Mouse (Mus musculus) G1E (cell line): ENCODE measurements at regions not wholly inside any gene's neighbourhood (a gene's known extent, or its start where the extent isn't known, plus 50 kb on each side); places are given as distances from the start of the nearest gene placed in this dataset.

Experiments
- ATAC-seq: 2 replicates; pipeline ENCODE4 v1.8.0; 2016; ENCODE audit warnings: mild to moderate bottlenecking; ENCODE audit not compliant: insufficient number of reproducible peaks, poor library complexity, low FRiP score, severe bottlenecking; ENCODE audit errors: extremely low read depth
- DNase-seq: peaks from one replicate; pipeline ENCODE4 v3.0.0; 2012; ENCODE audit warnings: low spot score
- H3K27me3 ChIP-seq: 2 replicates; pipeline ENCODE4 v1.6.1; 2012; ENCODE audit warnings: mild to moderate bottlenecking, low read length, inconsistent platforms; ENCODE audit not compliant: insufficient read depth
- H3K36me3 ChIP-seq: replicated peaks from 2 replicates; pipeline ENCODE3; 2012; ENCODE audit warnings: mild to moderate bottlenecking, inconsistent platforms
- H3K4me1 ChIP-seq: 2 replicates; pipeline ENCODE4 v1.6.1; 2012; ENCODE audit warnings: low read depth, low read length, inconsistent platforms, mixed read lengths; ENCODE audit not compliant: insufficient read depth
- H3K4me3 ChIP-seq: 2 replicates; pipeline ENCODE4 v1.5.1; 2012; ENCODE audit warnings: low read depth, mild to moderate bottlenecking, inconsistent platforms, low read length, moderate library complexity, mixed read lengths
- H3K9me3 ChIP-seq: replicated peaks from 2 replicates; pipeline ENCODE4 v1.6.1; 2012; ENCODE audit warnings: inconsistent platforms
- CTCF ChIP-seq: IDR thresholded peaks from 2 replicates; pipeline ENCODE4 v1.5.1; 2012; ENCODE audit warnings: low read depth, low read length, inconsistent platforms, mixed read lengths
- GATA1 ChIP-seq: IDR thresholded peaks from 2 replicates; pipeline ENCODE4 v1.6.1; 2012; ENCODE audit warnings: borderline replicate concordance, low read length, inconsistent platforms, mixed read lengths
- GATA2 ChIP-seq: IDR thresholded peaks from 2 replicates; pipeline ENCODE4 v1.6.1; 2012; ENCODE audit warnings: low read depth, low read length, inconsistent platforms, borderline replicate concordance
- POLR2AphosphoS5 ChIP-seq: IDR thresholded peaks from 2 replicates; pipeline ENCODE4 v1.6.1; 2012; ENCODE audit warnings: low read depth, low read length, inconsistent platforms; ENCODE audit not compliant: insufficient replicate concordance
- TAL1 ChIP-seq: conservative IDR thresholded peaks from 2 replicates; pipeline ENCODE4 v1.6.1; 2012; ENCODE audit warnings: low read depth, low read length, inconsistent platforms, mixed read lengths

DNA sequence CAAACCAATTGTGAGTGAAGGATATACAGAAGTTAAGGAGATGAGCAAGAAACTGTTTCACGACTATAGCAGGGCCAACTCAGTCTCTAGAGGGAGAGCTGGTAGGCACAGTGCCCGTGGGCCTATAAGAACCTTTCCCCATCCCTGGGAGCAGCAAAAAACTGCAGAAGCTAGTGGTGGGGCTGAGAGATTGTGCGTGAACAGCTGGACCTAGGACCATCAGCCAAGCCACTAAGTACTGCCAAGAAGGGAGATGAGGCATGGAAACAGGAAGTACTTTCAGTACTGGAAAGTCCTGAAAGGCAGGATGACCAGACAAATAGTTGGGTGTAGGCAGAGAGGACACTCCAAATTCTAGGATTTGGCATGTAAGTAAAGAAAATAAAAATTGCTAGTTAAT lies 248.9 kb downstream of the Insc start:
- ATAC-seq (no peak), DNase-seq (no peak)

DNA sequence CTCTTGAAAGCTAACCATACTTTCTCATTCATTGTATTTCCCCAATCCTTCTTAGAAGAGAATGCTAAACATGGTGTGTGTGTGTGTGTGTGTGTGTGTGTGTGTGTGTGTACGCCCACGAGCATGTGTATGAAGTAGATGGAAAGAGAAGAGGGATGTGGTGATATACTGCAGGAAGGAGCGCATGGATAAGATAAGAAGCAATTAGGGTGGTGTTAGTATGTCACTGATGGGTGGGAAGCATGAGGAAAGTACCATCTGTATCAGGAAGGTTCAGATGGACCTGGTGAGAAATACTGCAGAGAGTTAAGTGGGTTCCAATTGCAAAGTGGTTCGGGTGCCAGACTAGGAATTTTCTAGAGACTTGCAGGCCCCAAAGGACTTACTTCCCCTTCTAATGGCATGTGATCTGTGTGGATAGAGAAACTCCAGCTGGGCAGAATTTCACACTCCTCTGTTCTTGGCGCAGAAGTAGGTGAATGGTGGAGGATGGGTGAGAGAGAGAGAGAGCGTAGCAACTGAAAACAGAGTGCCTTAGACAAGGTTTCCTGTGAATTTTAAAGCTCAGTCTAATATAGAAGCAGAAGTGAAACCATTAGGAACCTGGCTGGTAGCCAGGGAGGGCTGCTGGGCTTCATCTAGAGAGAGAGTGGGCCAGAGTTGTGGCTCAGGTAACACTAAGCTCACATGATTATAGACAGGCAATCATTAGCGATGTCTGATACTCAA lies 257.5 kb downstream of the Insc start:
- Histone ChIP-seq H3K27me3 (no peaks in the 10 kb centered on the region), H3K4me3 (no peak overlapping the region), H3K4me1 (no peaks in the 10 kb centered on the region), H3K9me3 (no peaks in the 10 kb centered on the region), H3K36me3 (no peaks in the 10 kb centered on the region)
- ATAC-seq (no peak), DNase-seq (no peak)
- TF ChIP-seq GATA2: no peak
- no peak for TF ChIP-seq GATA1
- no peak for TF ChIP-seq POLR2AphosphoS5
- TF ChIP-seq TAL1: no peak
- TF ChIP-seq CTCF: no peak

More for the DNA sequence above, 248.9 kb downstream of the Insc start:
- Histone ChIP-seq H3K9me3 (no peaks in the 10 kb centered on the region), H3K4me3 (no peak overlapping the region), H3K27me3 (no peaks in the 10 kb centered on the region), H3K4me1 (no peaks in the 10 kb centered on the region), H3K36me3 (no peaks in the 10 kb centered on the region)
- no peak for TF ChIP-seq GATA2
- TF ChIP-seq CTCF: no peak

DNA sequence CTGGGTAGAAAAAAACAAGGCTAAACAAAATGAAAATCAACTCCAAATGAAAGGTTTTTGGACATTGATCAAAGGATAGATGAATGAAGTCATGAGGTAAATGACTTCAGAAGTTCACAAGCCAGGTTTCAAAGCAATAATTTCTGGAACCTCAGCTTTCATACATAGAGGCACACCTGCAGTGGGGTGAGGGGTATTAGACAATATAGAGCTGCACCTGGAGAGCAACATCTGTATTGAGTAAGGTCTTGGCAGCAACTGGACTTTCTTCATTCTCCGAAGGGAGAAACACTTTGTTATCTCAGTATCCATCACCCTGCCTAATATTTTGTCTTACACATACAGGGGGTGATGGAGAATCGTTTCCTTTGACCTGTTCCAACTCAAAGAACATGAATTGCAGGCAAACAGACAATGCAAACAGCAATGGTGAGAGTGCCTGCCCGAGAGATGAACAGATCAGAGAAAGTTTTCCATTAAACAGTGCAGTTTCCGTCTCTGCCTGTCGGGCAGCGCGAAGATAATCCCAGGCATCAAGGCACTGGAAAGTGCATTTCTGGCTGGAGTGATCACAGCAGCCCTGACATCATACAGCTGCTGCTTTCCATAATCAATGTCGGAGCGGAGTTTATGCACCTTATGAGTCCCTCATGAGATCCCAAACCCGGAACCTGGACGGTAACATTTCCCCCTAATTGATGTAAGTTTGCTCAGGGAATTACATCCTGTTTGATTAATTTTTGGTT lies 270.9 kb downstream of the Insc start:
- Histone ChIP-seq H3K36me3 (no peaks in the 10 kb centered on the region), H3K4me1 (no peaks in the 10 kb centered on the region), H3K4me3 (no peak overlapping the region), H3K27me3 (0 out of 2 replicates have a peak, but pooled peaks cover 3% of the 10 kb centered on the region), H3K9me3 (0 out of 2 replicates have a peak, but pooled peaks cover 2% of the 10 kb centered on the region)
- no peak for DNase-seq
- ATAC-seq: no peak
- TF ChIP-seq CTCF (no peak), GATA2 (no peak), POLR2AphosphoS5 (no peak), GATA1 (no peak), TAL1 (no peak)

DNA sequence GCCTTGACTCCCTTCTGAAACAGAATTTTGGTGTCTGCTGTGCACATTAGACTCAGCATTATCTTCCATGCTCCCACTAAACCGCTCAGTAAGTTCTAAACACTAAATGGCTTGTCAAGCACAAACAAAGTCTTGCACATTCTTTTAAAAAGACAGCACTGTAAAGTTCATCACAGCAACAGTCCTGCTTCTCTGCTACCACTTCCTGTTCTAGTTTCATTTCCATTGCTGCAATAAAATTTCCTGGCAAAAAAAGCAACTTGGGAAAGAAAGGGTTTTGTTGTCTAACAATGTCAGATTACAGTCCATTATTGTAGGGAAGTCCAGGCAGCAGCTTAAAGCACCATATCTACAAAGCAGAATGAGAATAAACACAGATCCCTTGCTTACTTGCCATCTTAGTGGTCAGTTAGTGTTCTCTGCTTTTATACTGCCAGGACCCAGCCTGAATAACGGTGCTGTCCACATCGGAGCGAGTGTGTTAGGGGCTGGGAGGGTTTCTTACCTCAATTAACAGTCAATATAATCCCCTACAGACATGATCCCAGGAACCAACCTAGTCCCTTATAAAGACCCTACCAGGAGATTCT lies 276.0 kb downstream of the Insc start:
- Histone ChIP-seq H3K27me3 (no peaks in the 10 kb centered on the region), H3K9me3 (no peaks in the 10 kb centered on the region), H3K36me3 (no peaks in the 10 kb centered on the region), H3K4me1 (no peaks in the 10 kb centered on the region), H3K4me3 (no peak overlapping the region)
- TF ChIP-seq GATA1 (no peak), TAL1 (no peak), GATA2 (no peak), CTCF (no peak), POLR2AphosphoS5 (no peak)
- ATAC-seq: no peak
- no peak for DNase-seq

DNA sequence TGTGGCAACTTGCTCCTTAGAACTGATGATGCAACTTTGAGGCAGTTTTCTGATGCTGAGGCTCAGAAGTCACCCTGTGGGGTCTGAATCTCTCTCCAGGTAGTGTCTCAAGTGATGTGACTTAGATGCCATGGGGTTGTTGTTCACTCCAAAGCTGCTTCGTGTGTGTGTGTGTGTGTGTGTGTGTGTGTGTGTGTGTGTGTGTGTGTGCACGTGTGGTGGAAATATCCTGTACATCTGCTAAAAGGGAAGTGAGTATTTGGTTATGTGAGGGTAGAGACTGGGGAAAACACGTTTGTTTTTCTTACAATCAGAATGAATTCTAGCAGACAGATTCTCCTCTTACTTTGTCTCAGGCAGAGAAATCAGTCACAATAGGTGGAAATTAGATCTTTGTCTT lies 276.5 kb downstream of the Insc start:
- no peak for DNase-seq
- ATAC-seq: no peak
- Histone ChIP-seq H3K4me1 (no peaks in the 10 kb centered on the region), H3K4me3 (no peak overlapping the region), H3K9me3 (no peaks in the 10 kb centered on the region), H3K36me3 (no peaks in the 10 kb centered on the region), H3K27me3 (no peaks in the 10 kb centered on the region)
- TF ChIP-seq POLR2AphosphoS5 (no peak), GATA2 (no peak), TAL1 (no peak), CTCF (no peak)

DNA sequence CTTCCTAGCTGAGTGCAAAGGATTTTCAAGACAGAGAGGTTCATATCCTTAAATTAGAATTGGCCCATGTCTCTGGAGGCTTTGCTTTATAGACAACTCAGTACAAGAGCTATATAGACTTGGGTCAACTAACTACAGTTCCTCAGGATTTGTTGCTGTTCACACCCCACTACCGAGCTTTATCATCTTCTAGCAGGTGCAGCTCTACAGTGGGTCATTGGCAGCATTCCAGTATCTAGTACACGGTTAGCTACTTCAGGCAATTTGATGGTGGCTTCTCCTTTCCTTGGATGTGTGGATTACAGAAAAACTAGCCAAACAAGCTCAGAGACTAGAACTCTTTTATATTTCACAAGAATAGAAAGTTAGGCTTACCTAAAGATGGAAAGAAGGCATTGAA lies 282.3 kb downstream of the Insc start:
- no peaks in the 10 kb centered on the region for H3K36me3 ChIP-seq
- no peaks in the 10 kb centered on the region for H3K4me1 ChIP-seq
- TF ChIP-seq GATA1: no peak
- no peak for TF ChIP-seq POLR2AphosphoS5
- TF ChIP-seq GATA2: no peak
- TF ChIP-seq TAL1: no peak
- no peak for TF ChIP-seq CTCF
- H3K27me3 ChIP-seq: no peaks in the 10 kb centered on the region
- no peaks in the 10 kb centered on the region for H3K9me3 ChIP-seq
- DNase-seq (no peak), ATAC-seq (no peak)
- no peak overlapping the region for H3K4me3 ChIP-seq
